Mouse (Mus musculus) MEL (cell line): ENCODE results near the gene Tssk6. TPM values are rescaled to one million over a fixed set of nuclear protein-coding genes. Genes with fewer than 3 reads are reported as not detected.

Experiments
- DNase-seq: peaks from one replicate; pipeline ENCODE4 v3.0.0; 2011; ENCODE audit warnings: low read depth, low spot score
- H3K27ac ChIP-seq: 2 replicates; pipeline ENCODE4 v1.5.1; 2012; ENCODE audit warnings: low read depth, mild to moderate bottlenecking, control low read depth, low read length, moderate library complexity; ENCODE audit not compliant: control insufficient read depth
- H3K27me3 ChIP-seq, 2 experiments: fragments of 150-350 bp in 1 of 2; sonication (generic) in 1 of 2; 2 replicates each; pipeline ENCODE4 v1.6.1; 2012; ENCODE audit warnings: low read length in 2 of 2, mild to moderate bottlenecking in 2 of 2, improper control_type of control experiment in 1 of 2, moderate library complexity in 1 of 2; ENCODE audit not compliant: insufficient read depth in 2 of 2, control insufficient read depth in 1 of 2
- H3K36me3 ChIP-seq, 2 experiments: 2 replicates each; pipeline ENCODE4 v1.6.1; 2012 to 2014; ENCODE audit warnings: low read length in 2 of 2, improper control_type of control experiment in 1 of 2, inconsistent platforms in 1 of 2, mild to moderate bottlenecking in 1 of 2; ENCODE audit not compliant: insufficient read depth in 2 of 2, control insufficient read depth in 1 of 2
- H3K4me1 ChIP-seq, 2 experiments: fragments of 150-350 bp in 1 of 2; sonication (generic) in 1 of 2; 2 replicates each; pipeline ENCODE4 v1.6.1; 2012; ENCODE audit warnings: low read length in 2 of 2, improper control_type of control experiment in 1 of 2, mild to moderate bottlenecking in 1 of 2; ENCODE audit not compliant: insufficient read depth in 2 of 2, control insufficient read depth in 1 of 2
- H3K4me3 ChIP-seq, 2 experiments: fragments of 150-350 bp in 1 of 2; sonication (generic) in 1 of 2; 2 replicates each; pipeline ENCODE4 v1.5.1; 2012; ENCODE audit warnings: low read depth in 2 of 2, low read length in 2 of 2, mild to moderate bottlenecking in 2 of 2, moderate library complexity in 2 of 2, control low read depth in 1 of 2, improper control_type of control experiment in 1 of 2; ENCODE audit not compliant: control insufficient read depth in 1 of 2, insufficient read depth in 1 of 2
- H3K79me2 ChIP-seq: 2 replicates; pipeline ENCODE4 v1.6.1; 2012; ENCODE audit warnings: mild to moderate bottlenecking, low read length, moderate library complexity; ENCODE audit not compliant: control insufficient read depth, poor library complexity, insufficient read depth
- H3K9ac ChIP-seq: 2 replicates; pipeline ENCODE4 v1.6.1; 2012; ENCODE audit warnings: low read depth, mild to moderate bottlenecking, control low read depth, low read length, moderate library complexity; ENCODE audit not compliant: control insufficient read depth, poor library complexity, severe bottlenecking
- H3K9me3 ChIP-seq: fragments of 150-350 bp; sonication (generic); replicated peaks from 2 replicates; pipeline ENCODE4 v1.6.1; 2012; ENCODE audit warnings: mild to moderate bottlenecking, low read length, improper control_type of control experiment, moderate library complexity; ENCODE audit not compliant: insufficient read depth
- BHLHE40 ChIP-seq: IDR thresholded peaks from 2 replicates; pipeline ENCODE4 v1.6.1; 2012; ENCODE audit warnings: low read depth, mild to moderate bottlenecking, inconsistent platforms, low read length, improper control_type of control experiment, borderline replicate concordance
- CHD2 ChIP-seq: IDR thresholded peaks from 2 replicates; pipeline ENCODE4 v1.6.1; 2011; ENCODE audit warnings: low read length, improper control_type of control experiment
- E2F4 ChIP-seq: IDR thresholded peaks from 2 replicates; pipeline ENCODE4 v1.6.1; 2011; ENCODE audit warnings: low read depth, low read length, improper control_type of control experiment, borderline replicate concordance
- EP300 ChIP-seq, 2 experiments: IDR thresholded peaks; 2 replicates each; pipeline ENCODE4 v1.6.1; 2011; ENCODE audit warnings: improper control_type of control experiment in 2 of 2, low read length in 2 of 2, low read depth in 1 of 2, mild to moderate bottlenecking in 1 of 2
- KAT2A ChIP-seq: conservative IDR thresholded peaks from 2 replicates; pipeline ENCODE4 v1.6.1; 2012; ENCODE audit warnings: low read depth, low read length, improper control_type of control experiment, inconsistent platforms
- MAZ ChIP-seq: IDR thresholded peaks from 2 replicates; pipeline ENCODE4 v1.6.1; 2012; ENCODE audit warnings: low read depth, mild to moderate bottlenecking, inconsistent platforms, low read length, improper control_type of control experiment
- MXI1 ChIP-seq: IDR thresholded peaks from 2 replicates; pipeline ENCODE4 v1.6.1; 2011; ENCODE audit warnings: mild to moderate bottlenecking, low read depth, low read length, improper control_type of control experiment
- MYC ChIP-seq: IDR thresholded peaks from 2 replicates; pipeline ENCODE4 v1.6.1; 2011; ENCODE audit warnings: low read depth, mild to moderate bottlenecking, low read length, improper control_type of control experiment, moderate library complexity
- NELFE ChIP-seq: IDR thresholded peaks from 2 replicates; pipeline ENCODE4 v1.6.1; 2011; ENCODE audit warnings: low read depth, low read length, improper control_type of control experiment
- NRF1 ChIP-seq: IDR thresholded peaks from 2 replicates; pipeline ENCODE4 v1.6.1; 2014; ENCODE audit warnings: low read depth, mild to moderate bottlenecking, inconsistent platforms, low read length, improper control_type of control experiment, moderate library complexity; ENCODE audit not compliant: poor library complexity, insufficient read depth, severe bottlenecking
- POLR2A ChIP-seq, 2 experiments: IDR thresholded peaks; 2 replicates each; pipeline ENCODE4 v1.6.1; 2011 to 2012; ENCODE audit warnings: low read length in 2 of 2, mild to moderate bottlenecking in 2 of 2, control low read depth in 1 of 2, improper control_type of control experiment in 1 of 2, low read depth in 1 of 2, moderate library complexity in 1 of 2; ENCODE audit not compliant: control insufficient read depth in 1 of 2, insufficient read depth in 1 of 2, poor library complexity in 1 of 2
- POLR2AphosphoS2 ChIP-seq: IDR thresholded peaks from 2 replicates; pipeline ENCODE4 v1.6.1; 2011; ENCODE audit warnings: low read length, improper control_type of control experiment
- POLR2AphosphoS5 ChIP-seq: IDR thresholded peaks from 2 replicates; pipeline ENCODE4 v1.6.1; 2012; ENCODE audit warnings: low read depth, borderline replicate concordance, mild to moderate bottlenecking, inconsistent platforms, low read length, moderate library complexity, mixed read lengths
- SMC3 ChIP-seq: IDR thresholded peaks from 2 replicates; pipeline ENCODE4 v1.6.1; 2011; ENCODE audit warnings: low read depth, low read length, improper control_type of control experiment
- USF1 ChIP-seq: IDR thresholded peaks from 2 replicates; pipeline ENCODE4 v1.6.1; 2014; ENCODE audit warnings: low read depth, mild to moderate bottlenecking, inconsistent platforms, low read length, improper control_type of control experiment, moderate library complexity
- USF2 ChIP-seq, 2 experiments: IDR thresholded peaks; 2 replicates each; pipeline ENCODE4 v1.6.1; 2011 to 2012; ENCODE audit warnings: improper control_type of control experiment in 2 of 2, low read length in 2 of 2, borderline replicate concordance in 1 of 2, inconsistent platforms in 1 of 2, low read depth in 1 of 2, mild to moderate bottlenecking in 1 of 2; ENCODE audit not compliant: insufficient read depth in 1 of 2
- ZC3H11A ChIP-seq: IDR thresholded peaks from 2 replicates; pipeline ENCODE4 v1.6.1; 2012; ENCODE audit warnings: low read depth, mild to moderate bottlenecking, inconsistent platforms, low read length, improper control_type of control experiment
- ZKSCAN1 ChIP-seq: IDR thresholded peaks from 2 replicates; pipeline ENCODE4 v1.6.1; 2012; ENCODE audit warnings: low read depth, mild to moderate bottlenecking, inconsistent platforms, low read length, improper control_type of control experiment, moderate library complexity
- ZNF384 ChIP-seq: IDR thresholded peaks from 2 replicates; pipeline ENCODE4 v1.6.1; 2012; ENCODE audit warnings: low read depth, mild to moderate bottlenecking, inconsistent platforms, low read length, improper control_type of control experiment
- polyA plus RNA-seq, 2 experiments: library from polyadenylated mRNA; stranded (reverse) in 1 of 2; unstranded in 1 of 2; fragments of >175 nt in 1 of 2; fragments of >200 nt in 1 of 2; gene quantifications; 2 replicates each; pipeline versions ENCODE4 v1.2.1 to v1.2.4; 2012; ENCODE audit warnings: low replicate concordance in 2 of 2, low read depth in 1 of 2; ENCODE audit not compliant: insufficient read length in 2 of 2, insufficient read depth in 1 of 2, missing spikeins in 1 of 2
- total RNA-seq: library from RNA; depleted of rRNA; stranded (reverse); fragments of 300-350 nt; gene quantifications from 2 replicates; pipeline ENCODE4 v1.2.3, GENCODE M21; 2012

Tssk6 gene
- total and polyA plus RNA-seq, 3 experiments = 3.4 to 3.8 TPM; not detected in 1

- H3K9me3 ChIP-seq = no peaks in the 10 kb centered on the region
- TF ChIP-seq MXI1 = no peak
- TF ChIP-seq EP300 (IDR thresholded peaks at IDR 0.05; ENCODE audit: low read depth in 1 of 2, low read length in 2 of 2) = no peak
- no peak for TF ChIP-seq ZC3H11A
- no peak for TF ChIP-seq E2F4
- no peak for TF ChIP-seq NELFE
- TF ChIP-seq ZKSCAN1 = no peak
- no peak for TF ChIP-seq USF2 (IDR thresholded peaks at IDR 0.05; ENCODE audit: borderline replicate concordance in 1 of 2, insufficient read depth in 1 of 2, low read depth in 1 of 2, low read length in 2 of 2)
- no peak for TF ChIP-seq CHD2
- TF ChIP-seq MAZ = no peak
- TF ChIP-seq POLR2A (IDR thresholded peaks at IDR 0.05; ENCODE audit: control insufficient read depth in 1 of 2, insufficient read depth in 1 of 2, low read depth in 1 of 2, low read length in 2 of 2, poor library complexity in 1 of 2) = no peak
- TF ChIP-seq ZNF384 = no peak
- TF ChIP-seq NRF1 = no peak
- no peak for TF ChIP-seq BHLHE40
- no peak for TF ChIP-seq POLR2AphosphoS2
- no peak for TF ChIP-seq KAT2A
- no peak for TF ChIP-seq POLR2AphosphoS5
- TF ChIP-seq MYC = no peak
- no peak for TF ChIP-seq SMC3
- TF ChIP-seq USF1 = no peak
- H3K36me3 ChIP-seq = no peaks in the 10 kb centered on the region
- H3K4me3 ChIP-seq = no peak within 1 kb of the TSS
- no peak within 1 kb of the TSS for H3K9ac ChIP-seq
- no peaks in the 10 kb centered on the region for H3K4me1 ChIP-seq
- H3K27ac ChIP-seq = no peak within 1 kb of the TSS
- H3K27me3 ChIP-seq = no peaks in the 10 kb centered on the region
- H3K79me2 ChIP-seq = no peaks in the 10 kb centered on the region
- DNase-seq = no peak
Measured at GRCm38 (mm10) chr8:69887289-69888243, 14.4 kb upstream of the Tssk6 start, which contains the start of gene Cilp2. Gene Cilp2 (minus strand): TSS chr8:69887687.
